Mouse (Mus musculus): Measurements from ENCODE around the gene Ntrk3.

The Ntrk3 gene

GRCm38 (mm10) chr7:78333422-78333821 is 404.4 kb downstream of the Ntrk3 start:
- DNase-seq (ENCODE audit: low spot score) = no peak

GRCm38 (mm10) chr7:78328301-78328700 is 409.5 kb downstream of the Ntrk3 start:
- DNase-seq (ENCODE audit: low spot score) = no peak

- DNase-seq (ENCODE audit: low spot score) = no peak
Measured at GRCm38 (mm10) chr7:78326185-78326584, 411.6 kb downstream of the Ntrk3 start.

- no peak for DNase-seq (ENCODE audit: low spot score)
Measured at GRCm38 (mm10) chr7:78318640-78319039, 419.2 kb downstream of the Ntrk3 start.

- no peak for DNase-seq (ENCODE audit: low spot score)
Measured at GRCm38 (mm10) chr7:78305770-78306169, 432.0 kb downstream of the Ntrk3 start.

GRCm38 (mm10) chr7:78305029-78305428 is 432.8 kb downstream of the Ntrk3 start:
- DNase-seq (ENCODE audit: low spot score) = no peak

GRCm38 (mm10) chr7:78297290-78297689 is 440.5 kb downstream of the Ntrk3 start:
- no peak for DNase-seq (ENCODE audit: low spot score)

GRCm38 (mm10) chr7:78294322-78294721 is 443.5 kb downstream of the Ntrk3 start:
- no peak for DNase-seq (ENCODE audit: low spot score)

GRCm38 (mm10) chr7:78290186-78290585 is 447.6 kb downstream of the Ntrk3 start:
- DNase-seq (ENCODE audit: low spot score) = no peak

- DNase-seq (ENCODE audit: low spot score) = no peak
Measured at GRCm38 (mm10) chr7:78286516-78287238, 451.1 kb downstream of the Ntrk3 start.

- DNase-seq (ENCODE audit: low spot score) = no peak
Measured at GRCm38 (mm10) chr7:78269506-78270250, 468.1 kb downstream of the Ntrk3 start.

GRCm38 (mm10) chr7:78267461-78268007 is 470.3 kb downstream of the Ntrk3 start:
- no peak for DNase-seq (ENCODE audit: low spot score)

GRCm38 (mm10) chr7:78264432-78265002 is 473.3 kb downstream of the Ntrk3 start:
- no peak for DNase-seq (ENCODE audit: low spot score)

- DNase-seq (ENCODE audit: low spot score) = no peak
Measured at GRCm38 (mm10) chr7:78261420-78262125, 476.2 kb downstream of the Ntrk3 start.

GRCm38 (mm10) chr7:78258151-78258550 is 479.7 kb downstream of the Ntrk3 start:
- DNase-seq (ENCODE audit: low spot score) = no peak

- DNase-seq (ENCODE audit: low spot score) = no peak
Measured at GRCm38 (mm10) chr7:78253777-78254385, 483.9 kb downstream of the Ntrk3 start.

GRCm38 (mm10) chr7:78248119-78248642 is 489.6 kb downstream of the Ntrk3 start:
- DNase-seq (ENCODE audit: low spot score) = no peak

- DNase-seq (ENCODE audit: low spot score) = no peak
Measured at GRCm38 (mm10) chr7:78239012-78239411, 498.8 kb downstream of the Ntrk3 start.

GRCm38 (mm10) chr7:78221668-78222067 is 516.1 kb downstream of the Ntrk3 start:
- no peak for DNase-seq (ENCODE audit: low spot score)

GRCm38 (mm10) chr7:78220949-78221348 is 516.9 kb downstream of the Ntrk3 start:
- no peak for DNase-seq (ENCODE audit: low spot score)

GRCm38 (mm10) chr7:78190931-78191653 is 546.7 kb downstream of the Ntrk3 start:
- no peak for DNase-seq (ENCODE audit: low spot score)
